Mouse (Mus musculus) limb, embryonic 10.5 days (tissue): ENCODE data around the gene Enkur. TPM values are rescaled to one million over a fixed set of nuclear protein-coding genes. Genes with fewer than 3 reads are reported as not detected.

Experiments
- DNase-seq: peaks from one replicate; pipeline ENCODE4 v3.0.0-alpha.2; 2017; ENCODE audit warnings: low spot score
- H3K27ac ChIP-seq: fragments of 300-500 bp; sonication (generic); 2 replicates; pipeline ENCODE4 v1.5.1; 2016; ENCODE audit warnings: mild to moderate bottlenecking
- H3K27me3 ChIP-seq: fragments of 300-500 bp; sonication (generic); 2 replicates; pipeline ENCODE4 v1.6.1; 2016; ENCODE audit warnings: low read depth, mild to moderate bottlenecking; ENCODE audit not compliant: poor library complexity, severe bottlenecking
- H3K36me3 ChIP-seq: fragments of 300-500 bp; sonication (generic); 2 replicates; pipeline ENCODE4 v1.6.1; 2016; ENCODE audit warnings: mild to moderate bottlenecking, moderate library complexity
- H3K4me1 ChIP-seq: fragments of 300-500 bp; sonication (generic); 2 replicates; pipeline ENCODE4 v1.6.1; 2016
- H3K4me3 ChIP-seq: fragments of 300-500 bp; sonication (generic); 2 replicates; pipeline ENCODE4 v1.5.1; 2016; ENCODE audit warnings: mild to moderate bottlenecking, moderate library complexity
- H3K9me3 ChIP-seq: fragments of 300-500 bp; sonication (generic); replicated peaks from 2 replicates; pipeline ENCODE4 v1.6.1; 2016; ENCODE audit warnings: mild to moderate bottlenecking
- WGBS: fragments of 180-500 bp; shearing (Covaris S2); methylation state at CpG from one replicate; pipeline ENCODE4 v1.1.7; 2016; 5-methylcytosine and 5-hydroxymethylcytosine counted together
- polyA plus RNA-seq: library from polyadenylated mRNA; unstranded; fragments of >200 nt; fragmentation: Nextera tagmentation; extraction: Ambion mirVana; gene quantifications from 2 replicates; pipeline ENCODE4 v1.2.1, GENCODE M21; 2016

Enkur gene
- polyA plus RNA-seq, 1 experiment from 2014 or later = not detected

GRCm38 (mm10) chr2:21167916-21168315 lies 37.2 kb downstream of the Enkur start:
- Histone ChIP-seq H3K27me3 (no peaks in the 10 kb centered on the region), H3K9me3 (no peaks in the 10 kb centered on the region), H3K4me3 (no peak overlapping the region), H3K27ac (no peak overlapping the region), H3K4me1 (no peaks in the 10 kb centered on the region), H3K36me3 (no peaks in the 10 kb centered on the region)
- 98% methylated on average over 1 of the region's 1 CpGs for WGBS
- no peak for DNase-seq

DNA sequence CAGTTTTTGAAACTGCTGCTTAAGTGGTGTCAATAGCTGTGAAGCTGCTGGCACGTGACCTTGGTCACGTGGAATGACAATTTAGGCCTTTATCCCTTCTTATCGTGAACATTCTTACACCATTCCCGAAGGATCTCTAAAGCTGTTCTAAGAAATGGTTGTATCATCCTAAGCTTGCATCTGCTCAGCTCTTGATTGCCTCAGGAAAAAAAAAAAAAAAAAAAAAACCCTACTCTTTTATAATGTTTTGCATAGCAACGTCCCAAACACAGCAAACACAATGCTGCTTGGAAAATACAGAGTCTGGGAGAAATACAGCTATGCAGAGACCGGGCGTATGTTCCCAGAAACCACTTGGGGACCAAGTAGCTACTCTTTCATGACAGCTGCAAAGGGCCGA lies 40.9 kb downstream of the Enkur start:
- Histone ChIP-seq H3K4me1 (no peaks in the 10 kb centered on the region), H3K9me3 (no peaks in the 10 kb centered on the region), H3K27ac (no peak overlapping the region), H3K27me3 (no peaks in the 10 kb centered on the region), H3K4me3 (no peak overlapping the region), H3K36me3 (no peaks in the 10 kb centered on the region)
- DNase-seq = no peak
- WGBS = 91% methylated on average over 8 of the region's 8 CpGs

DNA sequence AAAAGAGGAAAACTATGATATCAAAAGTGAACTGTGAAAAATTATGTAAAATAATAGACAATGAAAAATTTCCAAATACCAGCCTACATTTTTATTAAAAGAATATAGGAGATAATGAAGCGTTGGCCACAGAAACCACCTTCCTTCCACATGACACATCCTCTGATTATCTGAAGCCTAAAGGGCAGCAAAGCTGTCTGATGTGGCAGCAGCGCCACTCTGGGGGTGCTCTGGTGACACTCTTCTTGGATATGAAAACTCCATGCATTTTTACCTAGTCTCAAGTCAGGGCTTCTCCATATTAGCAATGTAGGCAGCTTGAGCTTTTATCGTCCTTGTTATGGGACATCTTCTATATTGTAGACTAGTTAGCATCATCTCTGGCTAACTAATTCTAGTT lies 51.7 kb downstream of the Enkur start:
- WGBS = 90% methylated on average over 3 of the region's 3 CpGs
- DNase-seq = no peak
- Histone ChIP-seq H3K9me3 (no peaks in the 10 kb centered on the region), H3K27me3 (no peaks in the 10 kb centered on the region), H3K27ac (no peak overlapping the region), H3K36me3 (no peaks in the 10 kb centered on the region), H3K4me3 (no peak overlapping the region), H3K4me1 (no peaks in the 10 kb centered on the region)

DNA sequence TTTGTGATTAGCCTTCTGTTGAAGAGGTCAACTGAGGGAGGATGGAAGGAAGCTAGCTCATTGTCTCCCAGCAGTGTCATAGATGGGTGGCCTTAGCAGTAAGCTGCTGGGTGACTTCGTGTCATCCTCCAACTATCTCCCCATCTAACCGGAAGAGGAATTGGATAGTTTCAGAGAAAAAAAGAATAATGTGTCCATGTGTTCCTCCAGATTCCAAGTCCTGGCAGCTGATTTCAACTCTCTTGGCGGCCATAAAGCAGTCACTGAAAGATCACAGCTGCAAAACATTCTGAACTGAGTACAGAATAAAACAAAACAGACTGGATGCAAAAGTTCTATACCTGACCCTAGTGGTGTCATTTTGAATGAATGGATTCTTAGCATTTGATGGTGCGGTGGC lies 58.0 kb downstream of the Enkur start:
- Histone ChIP-seq H3K9me3 (no peaks in the 10 kb centered on the region), H3K36me3 (no peaks in the 10 kb centered on the region), H3K4me1 (peaks cover 6% of the 10 kb centered on the region), H3K27ac (no peak overlapping the region), H3K4me3 (no peak overlapping the region), H3K27me3 (peaks cover 11% of the 10 kb centered on the region)
- WGBS = 81% methylated on average over 4 of the region's 4 CpGs
- DNase-seq = no peak

GRCm38 (mm10) chr2:21146486-21146885 lies 58.7 kb downstream of the Enkur start:
- Histone ChIP-seq H3K9me3 (no peaks in the 10 kb centered on the region), H3K4me1 (peaks cover 12% of the 10 kb centered on the region), H3K27me3 (peaks cover 11% of the 10 kb centered on the region), H3K4me3 (no peak overlapping the region), H3K27ac (no peak overlapping the region), H3K36me3 (no peaks in the 10 kb centered on the region)
- 89% methylated on average over 6 of the region's 6 CpGs for WGBS
- DNase-seq = no peak

DNA sequence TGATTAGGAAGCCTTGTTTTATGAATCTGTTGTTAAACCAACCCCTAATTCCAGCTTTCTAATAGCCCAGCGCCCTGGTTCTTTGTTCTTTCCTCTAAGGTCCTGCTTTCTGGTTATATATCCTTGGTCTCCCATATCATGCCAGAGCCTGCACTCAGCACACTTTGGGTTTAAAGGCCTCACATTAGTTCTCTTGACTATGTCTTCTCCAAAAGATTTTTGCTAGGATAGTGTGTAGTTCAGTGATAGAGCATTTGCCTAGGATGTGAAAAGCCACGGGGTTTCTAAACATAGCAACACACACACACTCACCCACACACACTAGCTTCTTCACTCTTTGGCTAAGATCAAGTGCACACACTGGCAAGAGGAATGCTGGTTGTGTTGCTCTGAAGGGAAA lies 62.5 kb downstream of the Enkur start:
- WGBS = 36% methylated on average over 2 of the region's 2 CpGs
- Histone ChIP-seq H3K27ac (peak overlapping the region; percentile 87; the same call in 1 of the 2 replicates), H3K27me3 (peaks cover 11% of the 10 kb centered on the region), H3K4me1 (peaks cover 14% of the 10 kb centered on the region), H3K9me3 (no peaks in the 10 kb centered on the region), H3K4me3 (peak overlapping the region; percentile 68), H3K36me3 (no peaks in the 10 kb centered on the region)
- DNase-seq = no peak

DNA sequence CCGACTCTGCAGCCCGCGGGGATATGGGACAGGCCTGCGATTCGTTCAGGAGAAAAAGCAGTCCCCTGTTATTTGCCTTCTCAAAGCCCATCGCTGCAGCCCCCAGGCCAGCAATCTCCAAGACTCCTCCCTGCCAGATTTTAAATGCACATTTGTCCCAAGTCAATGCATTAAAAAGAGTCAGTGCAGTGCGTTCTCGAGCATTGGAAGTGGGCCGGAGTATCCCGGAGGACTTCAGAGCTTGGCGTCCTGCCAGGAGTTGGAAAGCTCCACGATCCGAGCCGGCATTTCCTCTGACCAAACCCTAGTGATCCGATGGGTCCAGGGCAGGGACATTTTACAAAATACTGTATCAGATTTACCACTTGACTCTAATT lies 63.0 kb downstream of the Enkur start:
- peak; percentile 63 for DNase-seq
- Histone ChIP-seq H3K4me3 (peak overlapping the region; percentile 68), H3K36me3 (no peaks in the 10 kb centered on the region), H3K27me3 (peaks cover 11% of the 10 kb centered on the region), H3K4me1 (peaks cover 14% of the 10 kb centered on the region), H3K27ac (peak overlapping the region; percentile 87), H3K9me3 (no peaks in the 10 kb centered on the region)
- under 1% methylated on average over 15 of the region's 15 CpGs for whole genome bisulfite sequencing

- peak overlapping the region; percentile 68 for H3K4me3 ChIP-seq
- no peaks in the 10 kb centered on the region for H3K36me3 ChIP-seq
- H3K27ac ChIP-seq = peak overlapping the region; percentile 87
- H3K4me1 ChIP-seq = peaks cover 14% of the 10 kb centered on the region
- no peaks in the 10 kb centered on the region for H3K9me3 ChIP-seq
- H3K27me3 ChIP-seq = peaks cover 11% of the 10 kb centered on the region
- DNase-seq = peak; percentile 70
- under 1% methylated on average over 42 of the region's 46 CpGs for WGBS
Observed at GRCm38 (mm10) chr2:21141520-21142203, 63.5 kb downstream of the Enkur start.

DNA sequence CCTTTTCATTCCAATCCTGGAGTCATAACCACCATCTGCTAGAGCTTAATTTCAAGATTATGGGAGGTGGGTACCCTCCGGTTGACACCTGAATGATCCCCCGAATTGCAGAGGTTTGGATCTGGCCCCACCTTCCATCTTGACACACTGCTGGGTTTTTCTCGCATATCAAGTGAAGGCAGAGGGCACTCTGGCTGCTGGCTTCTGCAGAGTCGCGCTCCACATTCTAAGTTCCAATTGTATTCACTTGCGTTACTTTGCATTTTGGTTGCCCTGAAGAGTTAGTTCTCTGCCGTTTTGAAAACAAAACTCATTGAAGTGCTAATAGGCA lies 64.0 kb downstream of the Enkur start:
- no peak for DNase-seq
- 15% methylated on average over 7 of the region's 7 CpGs for WGBS
- Histone ChIP-seq H3K4me3 (peak overlapping the region; percentile 68), H3K36me3 (no peaks in the 10 kb centered on the region), H3K27me3 (peaks cover 11% of the 10 kb centered on the region), H3K4me1 (peaks cover 14% of the 10 kb centered on the region), H3K9me3 (no peaks in the 10 kb centered on the region), H3K27ac (peak overlapping the region; percentile 87)

Other genes with a start within 250 kb of the Enkur start
- gene Arhgap21, start 236.5 kb downstream of the Enkur start, polyA plus RNA-seq = 12.9 and 13.6 TPM in 2 replicates
- 6.1 and 6.9 TPM in 2 replicates for gene Thnsl1, start 359 bp upstream of the Enkur start, polyA plus RNA-seq
- gene Gpr158, start 162.2 kb upstream of the Enkur start, polyA plus RNA-seq = not detected in 2 replicates